Mouse (Mus musculus) testis, adult 2 months (tissue): ENCODE measurements around the gene Smarca4.
"Not testable (repeated sequence)": the region's sequence is repeated elsewhere in the genome, so short reads cannot be mapped to it uniquely, and the experiment has no call there.

Source experiments
- CTCF ChIP-seq: fragments of 200-500 bp; IDR thresholded peaks from 2 replicates; pipeline ENCODE4 v1.5.1; 2012; ENCODE audit warnings: low read depth, mild to moderate bottlenecking, inconsistent platforms, low read length, moderate library complexity; ENCODE audit not compliant: control insufficient read depth, insufficient read depth, insufficient replicate concordance
- POLR2A ChIP-seq: fragments of 200-500 bp; IDR thresholded peaks from 2 replicates; pipeline ENCODE4 v1.6.1; 2012; ENCODE audit warnings: low read depth, mild to moderate bottlenecking, inconsistent platforms, low read length, moderate library complexity; ENCODE audit not compliant: control insufficient read depth

DNA sequence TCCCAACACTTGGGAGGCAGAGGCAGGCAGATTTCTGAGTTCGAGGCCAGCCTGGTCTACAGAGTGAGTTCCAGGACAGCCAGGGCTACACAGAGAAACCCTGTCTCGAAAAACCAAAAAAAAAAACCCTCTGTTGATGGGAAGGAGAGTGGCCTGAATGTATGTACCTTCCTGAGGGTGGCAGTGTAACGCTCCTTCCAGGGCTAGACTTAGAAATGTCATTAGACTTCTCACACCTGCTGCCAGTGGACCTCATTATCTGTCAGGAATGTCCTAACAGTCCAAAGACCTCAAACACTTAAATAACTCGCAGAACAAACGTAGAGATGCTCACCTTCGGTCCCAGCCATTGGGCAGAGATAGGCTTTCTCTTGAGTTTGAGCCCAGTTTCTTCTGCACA is 83.3 kb downstream of the Smarca4 start:
- TF ChIP-seq CTCF, POLR2A: not testable (repeated sequence)
